Mouse (Mus musculus) G1E (cell line): ENCODE measurements around the gene Abca4.

Source experiments
- CTCF ChIP-seq: IDR thresholded peaks from 2 replicates; pipeline ENCODE4 v1.5.1; 2012; ENCODE audit warnings: low read depth, low read length, inconsistent platforms, mixed read lengths
- GATA2 ChIP-seq: IDR thresholded peaks from 2 replicates; pipeline ENCODE4 v1.6.1; 2012; ENCODE audit warnings: low read depth, low read length, inconsistent platforms, borderline replicate concordance
- POLR2AphosphoS5 ChIP-seq: IDR thresholded peaks from 2 replicates; pipeline ENCODE4 v1.6.1; 2012; ENCODE audit warnings: low read depth, low read length, inconsistent platforms; ENCODE audit not compliant: insufficient replicate concordance

GRCm38 (mm10) chr3:122085157-122085989 lies 41.1 kb downstream of the Abca4 start:
- TF ChIP-seq POLR2AphosphoS5 (no peak), GATA2 (no peak), CTCF (no peak)
